Mouse (Mus musculus) lung, adult 18-20 months (tissue): ENCODE measurements at regions not wholly inside any gene's neighbourhood (a gene's known extent, or its start where the extent isn't known, plus 50 kb on each side); places are given as distances from the start of the nearest gene placed in this dataset.

Experiments
- DNase-seq, 2 experiments: peaks; one replicate each; pipeline ENCODE4 v3.0.0; 2022; ENCODE audit warnings: mixed read lengths in 2 of 2

GRCm38 (mm10) chr9:61269151-61269870 is 102.9 kb upstream of the Tle3 start:
- no peak for DNase-seq

DNA sequence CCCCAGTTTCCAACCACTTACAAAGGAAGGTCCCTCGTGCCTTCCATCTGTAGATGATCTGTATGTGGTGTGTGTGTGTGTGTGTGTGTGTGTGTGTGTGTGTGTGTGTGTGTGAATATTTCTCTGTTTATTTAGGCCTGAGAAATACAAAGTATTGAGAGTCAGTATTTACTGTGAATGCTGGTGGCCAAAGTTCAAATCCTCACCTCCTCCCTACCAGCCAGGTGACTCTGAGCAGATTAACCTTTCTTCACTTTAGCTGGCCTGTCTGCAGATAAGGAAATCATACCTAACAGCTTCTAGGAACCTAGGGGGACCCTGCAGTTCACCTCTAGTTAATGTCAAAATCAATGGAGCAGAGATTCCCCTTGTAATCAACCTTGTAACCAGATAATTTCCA is 100.9 kb upstream of the Tle3 start:
- DNase-seq = no peak

DNA sequence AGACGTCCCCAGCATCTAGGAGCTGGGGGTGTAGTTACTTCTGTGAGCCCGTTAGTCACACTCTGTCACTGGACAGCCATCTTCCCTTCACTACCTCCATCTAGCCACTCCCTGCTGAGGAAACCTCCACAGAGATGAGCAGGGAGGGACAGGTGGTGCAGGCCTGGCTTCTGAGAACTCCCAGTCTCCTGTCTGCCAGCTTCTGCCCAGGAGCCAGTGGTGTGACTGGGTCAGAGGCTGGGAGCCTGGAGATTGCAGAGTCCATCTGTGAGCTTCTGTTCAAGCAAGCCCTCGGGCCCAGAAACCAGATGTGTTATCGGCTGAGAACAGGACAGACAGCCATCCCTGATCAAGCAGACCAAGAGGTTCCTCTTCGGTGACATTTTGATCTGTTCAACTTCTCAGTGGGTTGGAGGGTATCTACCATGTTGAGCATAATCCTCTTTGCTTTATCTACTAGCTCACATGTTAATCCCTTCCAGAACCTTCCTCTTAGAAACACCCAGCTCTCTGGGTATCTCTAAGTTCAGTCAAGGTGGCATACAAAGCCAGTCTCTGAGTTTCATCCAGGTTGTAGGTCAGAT is 100.3 kb upstream of the Tle3 start:
- DNase-seq = no peak

GRCm38 (mm10) chr9:61274020-61274419 is 98.1 kb upstream of the Tle3 start:
- no peak for DNase-seq

- peak; percentile 35 to 58 for DNase-seq
Observed at GRCm38 (mm10) chr9:61277369-61278215, 94.6 kb upstream of the Tle3 start.

GRCm38 (mm10) chr9:61278216-61278758 is 93.9 kb upstream of the Tle3 start:
- DNase-seq = peak in 1 of 2 experiments; percentile 46

DNA sequence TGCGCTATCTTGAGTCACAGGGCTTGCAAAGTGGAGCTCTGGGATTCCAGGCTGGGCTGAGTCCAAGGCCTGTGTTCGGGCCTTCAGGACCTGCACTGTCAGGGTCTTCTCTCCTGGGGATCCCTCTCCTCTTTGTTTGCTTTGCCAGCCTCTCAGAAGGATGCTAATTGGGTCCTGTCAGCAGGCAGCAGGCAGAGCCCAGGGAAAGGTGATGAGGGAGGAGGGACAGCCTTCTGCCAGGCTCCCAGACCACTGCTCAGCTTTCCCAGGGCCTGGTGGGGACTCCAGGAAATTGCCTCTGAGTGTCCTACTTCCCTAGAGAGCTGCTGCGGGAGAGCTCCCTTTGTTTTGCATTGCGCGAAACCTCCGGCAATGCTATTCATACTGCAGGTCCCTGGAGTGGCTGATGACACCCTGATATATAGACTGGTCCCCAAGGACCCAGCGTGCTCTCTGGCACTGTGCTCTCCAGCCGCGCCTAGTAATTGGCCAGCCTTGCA is 93.1 kb upstream of the Tle3 start:
- DNase-seq = no peak

- no peak for DNase-seq
Observed at GRCm38 (mm10) chr9:61280856-61281582, 91.1 kb upstream of the Tle3 start.

GRCm38 (mm10) chr9:61283311-61283710 is 88.9 kb upstream of the Tle3 start:
- DNase-seq = no peak

DNA sequence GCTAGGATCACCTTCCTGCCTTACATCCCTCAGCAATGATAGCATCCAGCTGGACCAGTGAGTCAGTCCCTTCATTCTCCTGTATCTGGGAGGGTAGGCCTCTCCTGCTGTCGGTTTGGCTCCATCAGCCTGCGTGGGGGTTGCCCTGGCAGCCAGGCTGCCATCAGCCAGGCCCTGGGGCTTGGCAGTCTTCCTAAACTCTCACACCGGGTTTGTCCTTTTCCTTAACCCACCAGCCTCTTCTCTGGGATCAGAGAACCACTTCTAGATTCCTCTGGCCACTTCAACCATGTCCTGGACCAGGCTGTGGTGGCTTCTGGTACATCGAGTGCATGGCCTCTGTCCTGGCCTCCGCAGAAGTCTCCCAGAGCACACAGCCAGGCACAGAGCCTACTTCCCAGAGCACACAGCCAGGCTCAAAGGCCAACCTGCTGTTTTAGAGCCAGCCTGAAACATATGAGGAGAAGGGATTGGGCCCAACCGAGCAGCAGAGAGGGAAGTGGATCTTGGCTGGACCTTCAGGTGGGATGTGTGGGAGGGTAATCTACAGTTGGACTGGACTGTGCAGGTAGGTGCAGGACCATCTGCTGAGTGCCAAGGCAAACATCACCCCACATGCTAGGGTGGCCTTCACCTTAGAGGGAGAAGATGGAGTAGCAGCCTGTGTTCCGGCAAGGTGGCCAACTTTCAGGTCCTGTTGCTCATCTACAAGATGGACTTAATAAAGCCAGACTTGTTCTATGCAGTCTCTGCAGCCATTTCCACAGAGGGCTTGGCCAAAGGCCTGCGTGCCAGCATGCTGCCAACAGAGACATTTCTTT is 87.8 kb upstream of the Tle3 start:
- peak; percentile 28 to 54 for DNase-seq

- DNase-seq = no peak
Observed at GRCm38 (mm10) chr9:61286561-61286960, 85.6 kb upstream of the Tle3 start.

DNA sequence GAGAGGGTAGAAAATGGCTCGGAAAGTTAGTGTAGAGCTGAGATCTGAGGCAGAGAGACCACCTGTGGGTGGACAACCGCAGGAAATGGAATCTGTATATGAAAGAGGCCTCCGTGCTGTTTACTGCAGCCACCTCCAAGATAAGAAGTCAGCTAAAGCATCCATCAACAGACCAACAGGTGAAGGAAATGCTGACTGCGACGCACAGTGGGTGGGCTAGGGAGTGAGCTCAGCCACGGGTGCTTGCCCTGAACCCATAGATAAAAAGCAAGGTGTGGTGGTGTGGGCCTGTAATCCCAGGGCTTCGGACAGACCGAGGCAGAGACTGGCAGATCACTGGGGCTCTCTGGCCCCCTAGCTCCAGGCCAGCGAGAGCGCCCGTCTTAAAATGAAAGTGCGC is 83.0 kb upstream of the Tle3 start:
- DNase-seq = no peak

- peak; percentile 74 to 82 for DNase-seq
Observed at GRCm38 (mm10) chr9:61289713-61290112, 82.5 kb upstream of the Tle3 start.

DNA sequence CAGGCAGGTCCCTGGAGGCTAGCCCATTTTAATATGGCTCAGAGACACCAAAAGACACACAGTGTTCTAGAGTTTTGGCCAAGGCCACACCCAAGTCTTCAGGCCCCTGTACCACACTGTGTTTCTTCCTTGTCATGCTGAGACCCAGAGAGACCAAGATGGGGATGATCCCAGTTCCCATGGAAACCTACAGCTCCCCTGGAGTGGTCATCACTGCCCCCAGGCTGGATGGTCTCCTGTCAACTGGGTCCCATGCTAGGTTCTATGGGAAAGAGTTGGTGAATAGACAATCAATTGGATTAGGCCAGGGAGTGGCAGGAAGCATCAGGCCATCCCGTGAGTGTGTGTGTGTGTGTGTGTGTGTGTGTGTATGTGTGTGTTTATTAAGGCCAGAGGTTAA is 80.5 kb upstream of the Tle3 start:
- DNase-seq = no peak

DNA sequence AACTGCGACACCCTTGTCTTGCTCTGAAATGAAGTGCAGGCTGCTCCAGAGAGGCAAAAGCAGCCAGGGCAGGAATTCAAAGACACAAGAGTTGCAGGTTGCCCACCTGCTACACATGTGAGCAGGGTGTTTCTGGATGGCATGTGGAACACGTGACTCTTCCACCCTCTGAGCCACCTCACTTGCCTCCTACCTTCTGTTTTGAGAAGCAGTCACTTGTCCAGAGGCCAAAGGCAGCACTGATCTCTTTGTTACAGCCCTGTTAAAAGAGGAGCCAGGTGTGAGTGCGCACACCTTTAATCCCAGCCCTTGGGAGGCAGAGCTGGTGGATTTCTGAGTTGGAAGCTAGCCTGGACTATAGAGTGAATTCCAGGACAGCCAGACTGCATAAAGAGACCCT is 79.7 kb upstream of the Tle3 start:
- DNase-seq = no peak

DNA sequence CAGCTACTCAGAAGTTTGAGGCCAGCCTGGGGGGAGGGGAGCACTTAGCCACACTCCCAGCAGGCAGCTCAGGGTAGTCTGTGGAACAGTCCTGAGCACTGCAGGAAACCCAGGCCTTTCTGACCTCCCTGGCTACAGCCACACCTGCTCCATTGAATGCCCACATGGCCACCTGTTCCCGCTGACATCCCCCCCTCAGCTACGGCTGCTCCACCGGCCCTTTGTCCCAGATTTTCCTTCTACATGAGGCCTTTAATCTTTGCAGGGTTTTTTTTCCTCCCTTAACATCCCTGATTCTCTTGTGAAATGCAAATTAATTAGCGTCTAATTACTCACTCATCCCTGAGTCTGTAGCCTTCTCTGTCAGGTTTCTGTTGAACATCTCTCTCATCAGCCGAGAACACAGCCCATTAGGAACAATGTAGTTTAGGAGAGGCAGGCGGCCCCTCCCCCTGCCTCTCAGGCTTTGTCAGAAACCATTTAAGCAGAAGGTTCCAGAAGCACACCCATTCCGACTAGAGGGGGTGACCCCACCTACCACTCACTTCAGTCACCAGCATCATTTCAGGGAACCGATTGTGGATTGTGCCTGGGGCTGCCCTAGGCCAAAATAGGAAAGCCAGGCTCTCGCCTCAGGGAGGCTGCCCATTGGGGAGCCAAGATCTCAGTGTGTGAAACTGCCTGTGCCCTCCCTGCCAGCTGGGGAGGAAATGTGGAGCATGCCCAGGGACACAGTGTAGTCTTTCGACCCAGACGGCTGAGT is 78.8 kb upstream of the Tle3 start:
- DNase-seq = no peak

GRCm38 (mm10) chr9:61295001-61295400 is 77.2 kb upstream of the Tle3 start:
- DNase-seq = peak; percentile 24 to 28

DNA sequence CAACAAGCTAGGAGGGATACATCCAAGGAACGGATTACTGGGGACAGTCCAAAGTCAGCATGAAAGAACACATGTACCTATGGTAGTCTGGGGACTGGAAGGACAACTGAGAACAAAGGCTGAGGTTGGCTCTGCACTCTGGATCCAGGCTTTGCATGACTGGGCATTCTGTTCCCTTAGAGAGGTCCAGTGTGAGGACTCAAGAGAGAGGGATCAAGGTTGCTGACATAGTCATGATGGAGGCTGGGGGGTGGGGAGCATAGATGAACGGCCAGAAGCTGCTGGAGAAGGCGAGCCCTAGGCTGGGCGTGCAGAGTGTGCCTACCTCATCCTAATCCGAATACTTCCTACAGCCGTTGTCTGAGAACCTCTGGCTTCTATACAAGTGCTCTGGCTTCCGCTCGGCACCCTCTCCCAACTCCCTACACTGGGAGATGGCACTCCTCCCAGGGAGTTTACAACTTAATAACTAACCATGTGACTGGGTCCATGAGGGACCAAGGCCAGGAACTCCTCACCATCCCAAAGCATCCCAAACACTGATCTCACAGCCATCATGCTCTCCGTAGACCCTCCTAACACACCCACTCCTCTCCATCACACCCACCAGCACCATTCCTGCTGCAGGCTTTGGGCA is 75.7 kb upstream of the Tle3 start:
- no peak for DNase-seq

DNA sequence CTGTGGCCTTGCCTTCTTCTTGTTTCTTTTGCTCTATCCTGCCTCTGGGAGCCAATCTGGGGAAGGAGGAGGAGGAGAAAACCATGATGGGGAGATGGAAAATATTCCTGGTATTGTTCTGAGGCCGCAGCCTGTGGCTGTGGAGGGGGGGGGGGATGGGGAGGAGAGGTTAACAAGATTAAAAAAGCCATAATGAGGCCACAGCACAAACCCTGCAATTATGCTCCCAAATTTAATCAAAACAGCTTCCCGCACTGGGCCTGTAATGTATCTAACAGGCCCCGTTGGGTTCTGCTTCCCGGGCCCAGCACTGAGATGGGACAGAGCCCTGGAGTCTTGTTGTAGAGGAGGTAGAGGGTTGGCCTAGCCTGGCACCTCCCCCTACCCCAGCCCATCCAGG is 74.8 kb upstream of the Tle3 start:
- no peak for DNase-seq

DNA sequence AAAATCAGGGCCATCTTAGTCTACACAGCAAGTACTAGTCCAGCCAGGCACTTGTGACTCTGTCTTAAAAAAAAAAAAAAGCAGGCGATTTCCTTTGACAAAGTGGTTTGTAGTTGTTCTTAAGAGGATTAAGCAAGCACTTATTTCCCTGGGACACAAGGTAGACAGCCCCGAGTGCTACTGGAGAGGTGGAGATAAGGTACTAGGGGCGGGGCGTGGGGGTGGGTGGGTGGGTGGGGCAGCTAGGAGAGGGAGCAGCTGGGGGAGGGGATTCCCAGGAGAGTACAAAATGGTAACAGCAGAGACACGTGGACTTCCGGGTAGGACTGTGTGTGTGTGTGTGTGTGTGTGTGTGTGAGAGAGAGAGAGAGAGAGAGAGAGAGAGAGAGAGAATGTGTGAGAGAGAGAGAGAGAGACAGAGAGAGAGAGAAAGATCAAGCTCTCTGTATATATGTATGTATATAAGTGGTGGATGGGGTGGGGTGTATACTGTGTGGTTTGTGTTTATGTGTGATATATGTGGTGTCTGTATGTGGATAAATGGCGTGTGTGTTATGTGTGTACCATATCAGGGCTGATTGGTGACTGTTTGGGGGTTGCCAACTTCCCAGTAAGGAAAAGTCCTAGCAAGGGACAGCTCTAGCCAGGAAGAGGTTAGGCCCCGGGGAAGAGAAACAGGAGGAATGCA is 72.1 kb upstream of the Tle3 start:
- DNase-seq = no peak
